Mouse (Mus musculus) kidney, embryonic 16.5 days (tissue): ENCODE measurements at regions not wholly inside any gene's neighbourhood (a gene's known extent, or its start where the extent isn't known, plus 50 kb on each side); places are given as distances from the start of the nearest gene placed in this dataset.

Experiments
- ATAC-seq: fragments of 200-750 bp; cut with Nextera tagmentation; 2 replicates; pipeline ENCODE4 v1.8.0; 2017; ENCODE audit warnings: moderate TSS enrichment; ENCODE audit not compliant: low FRiP score, low TSS enrichment
- H3K27ac ChIP-seq: fragments of 300-500 bp; sonication (generic); 2 replicates; pipeline ENCODE4 v1.5.1; 2014; ENCODE audit warnings: low read length
- H3K27me3 ChIP-seq: fragments of 300-500 bp; sonication (generic); 2 replicates; pipeline ENCODE4 v1.6.1; 2014; ENCODE audit warnings: low read length, control low read depth, mixed read lengths; ENCODE audit not compliant: insufficient read depth
- H3K36me3 ChIP-seq: fragments of 300-500 bp; sonication (generic); 2 replicates; pipeline ENCODE4 v1.6.1; 2014; ENCODE audit warnings: low read length, control low read depth, mixed read lengths; ENCODE audit not compliant: insufficient read depth
- H3K4me1 ChIP-seq: fragments of 300-500 bp; sonication (generic); 2 replicates; pipeline ENCODE4 v1.6.1; 2014; ENCODE audit warnings: low read length, control low read depth, mixed read lengths; ENCODE audit not compliant: insufficient read depth
- H3K4me2 ChIP-seq: fragments of 300-500 bp; sonication (generic); replicated peaks from 2 replicates; pipeline ENCODE4 v1.6.1; 2014; ENCODE audit warnings: low read depth, low read length
- H3K4me3 ChIP-seq: fragments of 300-500 bp; sonication (generic); 2 replicates; pipeline ENCODE4 v1.5.1; 2014; ENCODE audit warnings: mild to moderate bottlenecking, low read length
- H3K9ac ChIP-seq: fragments of 300-500 bp; sonication (generic); replicated peaks from 2 replicates; pipeline ENCODE4 v1.6.1; 2014; ENCODE audit warnings: low read length
- H3K9me3 ChIP-seq: fragments of 300-500 bp; sonication (generic); 2 replicates; pipeline ENCODE4 v1.6.1; 2016; ENCODE audit warnings: low read length, control low read depth
- WGBS: fragments of 180-500 bp; shearing (Covaris S2); extraction: QIAGEN DNeasy Blood & Tissue Kit; methylation state at CpG from one replicate; pipeline ENCODE4 v1.1.7; 2014; 5-methylcytosine and 5-hydroxymethylcytosine counted together

- no peaks in the 10 kb centered on the region for H3K9me3 ChIP-seq
- no peak overlapping the region for H3K4me3 ChIP-seq
- no peak overlapping the region for H3K9ac ChIP-seq
- H3K4me1 ChIP-seq: 0 out of 2 replicates have a peak, but pooled peaks cover 2% of the 10 kb centered on the region
- H3K4me2 ChIP-seq: no peak overlapping the region
- no peak overlapping the region for H3K27ac ChIP-seq
- no peaks in the 10 kb centered on the region for H3K27me3 ChIP-seq
- ATAC-seq: peak; percentile 89
- whole genome bisulfite sequencing: 39% methylated on average over 1 of the region's 1 CpGs
- no peaks in the 10 kb centered on the region for H3K36me3 ChIP-seq
These were observed 203.7 kb upstream of the Ddx18 start for GRCm38 (mm10) chr1:121771444-121771843.

GRCm38 (mm10) chr1:121770936-121771335 is 203.1 kb upstream of the Ddx18 start:
- Histone ChIP-seq H3K4me3 (no peak overlapping the region), H3K27me3 (no peaks in the 10 kb centered on the region), H3K27ac (no peak overlapping the region), H3K9ac (no peak overlapping the region), H3K4me1 (0 out of 2 replicates have a peak, but pooled peaks cover 2% of the 10 kb centered on the region), H3K4me2 (no peak overlapping the region), H3K36me3 (no peaks in the 10 kb centered on the region), H3K9me3 (no peaks in the 10 kb centered on the region)
- peak; percentile 59; the same call in 1 of the 2 replicates for ATAC-seq
- 13% methylated on average over 12 of the region's 12 CpGs for WGBS

GRCm38 (mm10) chr1:121760086-121760485 is 192.3 kb upstream of the Ddx18 start:
- Histone ChIP-seq H3K27ac (no peak overlapping the region), H3K9ac (no peak overlapping the region), H3K4me1 (no peaks in the 10 kb centered on the region), H3K9me3 (no peaks in the 10 kb centered on the region), H3K27me3 (no peaks in the 10 kb centered on the region), H3K36me3 (no peaks in the 10 kb centered on the region), H3K4me3 (no peak overlapping the region), H3K4me2 (no peak overlapping the region)
- 68% methylated on average over 3 of the region's 3 CpGs for WGBS
- no peak for ATAC-seq

- H3K36me3 ChIP-seq: no peaks in the 10 kb centered on the region
- no peak for ATAC-seq
These were observed 177.4 kb upstream of the Ddx18 start for GRCm38 (mm10) chr1:121745181-121745580.

GRCm38 (mm10) chr1:121735113-121735719 is 167.4 kb upstream of the Ddx18 start:
- no peaks in the 10 kb centered on the region for H3K27me3 ChIP-seq

More at GRCm38 (mm10) chr1:121745181-121745580, 177.4 kb upstream of the Ddx18 start:
- Histone ChIP-seq H3K9ac (no peak overlapping the region), H3K4me2 (no peak overlapping the region), H3K9me3 (no peaks in the 10 kb centered on the region), H3K4me3 (no peak overlapping the region), H3K4me1 (no peaks in the 10 kb centered on the region), H3K27ac (no peak overlapping the region), H3K27me3 (no peaks in the 10 kb centered on the region)
- WGBS: 76% methylated on average over 1 of the region's 1 CpGs

GRCm38 (mm10) chr1:121734456-121735112 is 166.8 kb upstream of the Ddx18 start:
- H3K9me3 ChIP-seq: no peaks in the 10 kb centered on the region
- no peak overlapping the region for H3K27ac ChIP-seq
- H3K4me2 ChIP-seq: no peak overlapping the region
- no peaks in the 10 kb centered on the region for H3K36me3 ChIP-seq
- no peak for ATAC-seq
- H3K9ac ChIP-seq: no peak overlapping the region
- no peaks in the 10 kb centered on the region for H3K27me3 ChIP-seq
- no peak overlapping the region for H3K4me3 ChIP-seq
- WGBS: 83% methylated on average over 3 of the region's 3 CpGs
- H3K4me1 ChIP-seq: no peaks in the 10 kb centered on the region

More at GRCm38 (mm10) chr1:121735113-121735719, 167.4 kb upstream of the Ddx18 start:
- H3K4me1 ChIP-seq: no peaks in the 10 kb centered on the region
- WGBS: 63% methylated on average over 11 of the region's 11 CpGs
- H3K4me2 ChIP-seq: no peak overlapping the region
- H3K9me3 ChIP-seq: no peaks in the 10 kb centered on the region
- no peak overlapping the region for H3K27ac ChIP-seq
- no peak overlapping the region for H3K9ac ChIP-seq
- H3K36me3 ChIP-seq: no peaks in the 10 kb centered on the region
- no peak for ATAC-seq
- H3K4me3 ChIP-seq: no peak overlapping the region

- no peak overlapping the region for H3K9ac ChIP-seq
- no peaks in the 10 kb centered on the region for H3K27me3 ChIP-seq
- H3K36me3 ChIP-seq: no peaks in the 10 kb centered on the region
- no peak overlapping the region for H3K27ac ChIP-seq
- H3K4me1 ChIP-seq: no peaks in the 10 kb centered on the region
- H3K9me3 ChIP-seq: no peaks in the 10 kb centered on the region
- H3K4me3 ChIP-seq: no peak overlapping the region
- 77% methylated on average over 9 of the region's 9 CpGs for WGBS
- no peak for ATAC-seq
- no peak overlapping the region for H3K4me2 ChIP-seq
These were observed 141.6 kb upstream of the Ddx18 start for GRCm38 (mm10) chr1:121709317-121709860.

GRCm38 (mm10) chr1:121708301-121708700 is 140.5 kb upstream of the Ddx18 start:
- Histone ChIP-seq H3K36me3 (no peaks in the 10 kb centered on the region), H3K9ac (no peak overlapping the region), H3K4me1 (no peaks in the 10 kb centered on the region), H3K4me2 (no peak overlapping the region), H3K9me3 (no peaks in the 10 kb centered on the region), H3K4me3 (no peak overlapping the region), H3K27ac (no peak overlapping the region), H3K27me3 (no peaks in the 10 kb centered on the region)
- ATAC-seq: no peak
- WGBS: 69% methylated on average over 10 of the region's 10 CpGs

- H3K36me3 ChIP-seq: no peaks in the 10 kb centered on the region
- H3K4me2 ChIP-seq: no peak overlapping the region
- ATAC-seq: no peak
- no peak overlapping the region for H3K9ac ChIP-seq
- 44% methylated on average over 7 of the region's 7 CpGs for WGBS
- no peak overlapping the region for H3K4me3 ChIP-seq
- no peaks in the 10 kb centered on the region for H3K4me1 ChIP-seq
- H3K27me3 ChIP-seq: no peaks in the 10 kb centered on the region
- no peaks in the 10 kb centered on the region for H3K9me3 ChIP-seq
- no peak overlapping the region for H3K27ac ChIP-seq
These were observed 134.0 kb upstream of the Ddx18 start for GRCm38 (mm10) chr1:121701826-121702225.

- no peaks in the 10 kb centered on the region for H3K27me3 ChIP-seq
- H3K27ac ChIP-seq: no peak overlapping the region
- WGBS: 92% methylated on average over 1 of the region's 1 CpGs
- H3K4me2 ChIP-seq: no peak overlapping the region
- H3K36me3 ChIP-seq: no peaks in the 10 kb centered on the region
- H3K9ac ChIP-seq: no peak overlapping the region
- no peak overlapping the region for H3K4me3 ChIP-seq
- H3K9me3 ChIP-seq: no peaks in the 10 kb centered on the region
- no peaks in the 10 kb centered on the region for H3K4me1 ChIP-seq
- no peak for ATAC-seq
These were observed 86.1 kb upstream of the Ddx18 start for GRCm38 (mm10) chr1:121653901-121654300.
